Mouse (Mus musculus) C2C12 (cell line): ENCODE data around the gene Asic2. TPM values are rescaled to one million over a fixed set of nuclear protein-coding genes. Genes with fewer than 3 reads are reported as not detected.

ENCODE experiments used
- H3K27me3 ChIP-seq: one replicate; pipeline ENCODE4 v1.6.1; 2011; ENCODE audit not compliant: control insufficient read depth, insufficient read depth, insufficient read length
- H3K36me3 ChIP-seq: one replicate; pipeline ENCODE4 v1.6.1; 2011; ENCODE audit not compliant: control insufficient read depth, insufficient read depth
- H3K4me3 ChIP-seq: one replicate; pipeline ENCODE4 v1.5.1; 2011; ENCODE audit warnings: mild to moderate bottlenecking, control low read depth; ENCODE audit not compliant: poor library complexity, insufficient read depth, severe bottlenecking
- H3K79me2 ChIP-seq: one replicate; pipeline ENCODE4 v1.6.1; 2011; ENCODE audit not compliant: control insufficient read depth, insufficient read depth
- H3K79me3 ChIP-seq: one replicate; pipeline ENCODE4 v1.6.1; 2011; ENCODE audit warnings: low read depth, control low read depth
- H3ac ChIP-seq: one replicate; pipeline ENCODE3; 2011; ENCODE audit warnings: low read depth; ENCODE audit not compliant: control insufficient read depth, insufficient read length
- CEBPB ChIP-seq: IDR thresholded peaks from one replicate; pipeline ENCODE4 v1.6.1; 2011; ENCODE audit warnings: low read depth, mild to moderate bottlenecking, control low read depth, moderate library complexity
- CTCF ChIP-seq: IDR thresholded peaks from one replicate; pipeline ENCODE4 v1.5.1; 2011; ENCODE audit not compliant: control insufficient read depth, insufficient read depth, insufficient read length
- FOSL1 ChIP-seq: IDR thresholded peaks from one replicate; pipeline ENCODE4 v1.8.0; 2011; ENCODE audit warnings: mild to moderate bottlenecking, low read length; ENCODE audit not compliant: poor library complexity, insufficient read depth, severe bottlenecking
- MAX ChIP-seq: IDR thresholded peaks from one replicate; pipeline ENCODE4 v1.6.1; 2011; ENCODE audit warnings: mild to moderate bottlenecking, control low read depth
- MYOD1 ChIP-seq: IDR thresholded peaks from one replicate; pipeline ENCODE4 v1.6.1; 2011; ENCODE audit warnings: low read depth; ENCODE audit not compliant: control insufficient read depth, insufficient read length
- MYOG ChIP-seq: IDR thresholded peaks from one replicate; pipeline ENCODE4 v1.6.1; 2011; ENCODE audit not compliant: control insufficient read depth, insufficient read length; ENCODE audit errors: extremely low read depth
- USF1 ChIP-seq: IDR thresholded peaks from one replicate; pipeline ENCODE4 v1.6.1; 2011; ENCODE audit warnings: low read depth, mild to moderate bottlenecking, control low read depth, moderate library complexity
- polyA plus RNA-seq: library from polyadenylated mRNA; unstranded; fragments of >200 nt; fragmentation: generic; extraction: Trizol; gene quantifications from one replicate; pipeline ENCODE4 v1.2.1, GENCODE M21; 2012; ENCODE audit warnings: missing spikeins

Gene Asic2
- polyA plus RNA-seq, 1 experiment = not detected

GRCm38 (mm10) chr11:81010766-81011165 is 957.5 kb downstream of the Asic2 start:
- Histone ChIP-seq H3K79me3 (no peaks in the 10 kb centered on the region), H3K27me3 (peaks cover 16% of the 10 kb centered on the region), H3K4me3 (no peak overlapping the region), H3K79me2 (no peaks in the 10 kb centered on the region), H3ac (no peak overlapping the region), H3K36me3 (no peaks in the 10 kb centered on the region)
- TF ChIP-seq CEBPB (no peak), CTCF (no peak), MYOG (no peak), FOSL1 (no peak), MAX (no peak), USF1 (no peak), MYOD1 (no peak)

DNA sequence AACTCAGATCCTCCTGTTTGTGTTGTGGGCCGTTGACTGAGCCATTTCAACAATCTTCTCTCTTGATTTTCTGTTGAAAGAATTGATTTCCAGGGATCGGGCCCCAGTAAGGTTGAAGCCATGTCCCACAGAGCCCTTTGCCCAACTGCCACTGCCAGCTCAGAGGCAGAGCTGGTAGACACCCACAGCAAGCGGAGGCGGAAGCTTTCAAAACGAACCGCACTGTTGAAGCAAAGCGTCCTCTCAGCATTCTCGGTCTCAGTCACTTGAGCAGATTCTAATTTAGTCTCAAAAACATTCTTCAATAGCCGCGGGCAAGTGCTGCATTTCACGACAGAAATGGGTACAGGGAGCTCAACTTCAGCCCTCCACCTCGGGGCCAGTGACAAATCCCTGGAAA is 958.9 kb downstream of the Asic2 start:
- TF ChIP-seq MYOD1 (no peak), USF1 (no peak), MAX (no peak), CTCF (no peak), CEBPB (no peak), MYOG (no peak), FOSL1 (no peak)
- Histone ChIP-seq H3ac (no peak overlapping the region), H3K79me2 (no peaks in the 10 kb centered on the region), H3K79me3 (no peaks in the 10 kb centered on the region), H3K36me3 (no peaks in the 10 kb centered on the region), H3K4me3 (no peak overlapping the region), H3K27me3 (peaks cover 16% of the 10 kb centered on the region)

- no peaks in the 10 kb centered on the region for H3K36me3 ChIP-seq
- H3ac ChIP-seq = no peak overlapping the region
- H3K27me3 ChIP-seq = peaks cover 5% of the 10 kb centered on the region
- no peak for TF ChIP-seq USF1
- TF ChIP-seq CEBPB = no peak
- no peak for TF ChIP-seq CTCF
- TF ChIP-seq MYOG = no peak
- TF ChIP-seq MYOD1 = no peak
- TF ChIP-seq MAX = no peak
- no peak for TF ChIP-seq FOSL1
- H3K4me3 ChIP-seq = no peak overlapping the region
- H3K79me2 ChIP-seq = no peaks in the 10 kb centered on the region
- no peaks in the 10 kb centered on the region for H3K79me3 ChIP-seq
These were observed 962.4 kb downstream of the Asic2 start for GRCm38 (mm10) chr11:81005831-81006230.

GRCm38 (mm10) chr11:81002769-81003430 is 965.4 kb downstream of the Asic2 start:
- Histone ChIP-seq H3ac (no peak overlapping the region), H3K79me2 (no peaks in the 10 kb centered on the region), H3K79me3 (no peaks in the 10 kb centered on the region), H3K36me3 (no peaks in the 10 kb centered on the region), H3K27me3 (no peaks in the 10 kb centered on the region), H3K4me3 (no peak overlapping the region)
- TF ChIP-seq MYOD1 (no peak), USF1 (no peak), CTCF (no peak), FOSL1 (no peak), MYOG (no peak), CEBPB (no peak), MAX (no peak)

DNA sequence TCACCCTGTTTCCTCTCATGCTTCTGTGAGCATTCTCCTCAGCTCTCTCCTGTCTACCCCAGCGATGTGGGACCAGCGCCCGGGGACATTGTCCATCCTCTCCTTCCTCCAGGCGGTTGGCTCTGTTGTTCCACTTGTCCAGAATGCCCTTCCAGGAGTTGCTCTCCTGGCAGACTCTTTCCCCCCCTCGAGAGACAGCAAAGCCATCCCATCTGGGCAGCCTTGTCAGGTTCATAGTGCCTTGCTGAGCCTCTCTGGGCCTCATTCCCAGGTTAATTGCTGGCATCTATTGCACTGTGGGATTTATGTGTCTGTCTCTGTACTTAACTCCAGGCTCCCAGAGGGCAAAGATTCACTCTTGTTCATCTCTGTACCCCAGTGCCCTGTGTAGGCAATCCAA is 972.6 kb downstream of the Asic2 start:
- TF ChIP-seq USF1 (no peak), CTCF (no peak), MYOG (no peak), CEBPB (no peak), MYOD1 (no peak), MAX (no peak), FOSL1 (no peak)
- no peaks in the 10 kb centered on the region for H3K79me2 ChIP-seq
- H3K36me3 ChIP-seq = no peaks in the 10 kb centered on the region
- peaks cover 16% of the 10 kb centered on the region for H3K27me3 ChIP-seq
- H3ac ChIP-seq = no peak overlapping the region
- no peaks in the 10 kb centered on the region for H3K79me3 ChIP-seq
- no peak overlapping the region for H3K4me3 ChIP-seq

DNA sequence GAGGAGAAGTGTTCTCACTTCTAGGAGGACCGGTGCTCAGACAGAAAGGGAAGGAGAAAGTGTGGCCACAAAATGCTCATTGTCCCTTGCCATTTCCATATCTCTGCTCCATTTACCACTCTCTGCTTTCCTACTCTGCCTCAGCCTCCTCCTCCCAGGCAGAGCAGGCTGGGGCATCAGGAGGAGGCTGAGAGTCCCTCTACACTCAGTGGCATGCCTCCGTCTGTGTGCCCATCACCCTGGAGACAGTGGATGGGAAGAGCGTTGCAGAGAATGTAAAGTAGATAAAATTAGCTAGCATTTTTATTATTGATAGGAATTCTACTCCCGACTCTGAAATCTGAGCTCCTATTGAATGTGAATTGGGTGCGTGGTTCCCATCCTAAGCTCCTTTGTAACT is 984.7 kb downstream of the Asic2 start:
- Histone ChIP-seq H3K79me2 (no peaks in the 10 kb centered on the region), H3K27me3 (peaks cover 9% of the 10 kb centered on the region), H3K79me3 (no peaks in the 10 kb centered on the region), H3ac (no peak overlapping the region), H3K36me3 (no peaks in the 10 kb centered on the region), H3K4me3 (no peak overlapping the region)
- TF ChIP-seq MYOD1 (no peak), USF1 (no peak), CTCF (no peak), MYOG (no peak), CEBPB (no peak)
